Mouse (Mus musculus): Measurements from ENCODE around the gene Ramac.

Gene Ramac

GRCm38 (mm10) chr7:81777667-81778218 is 15.0 kb downstream of the Ramac start:
- in situ Hi-C loops (cut with MboI, MseI): no loop called here

GRCm38 (mm10) chr7:81788536-81788935 is 25.8 kb downstream of the Ramac start:
- in situ Hi-C loops (cut with MboI, MseI): loop anchor here (10.0 kb wide), 1 partner anchor 146 kb away; the partner anchor contains the start of gene Hdgfl3

- in situ Hi-C loops (cut with MboI, MseI): loop anchor here (10.0 kb wide), 1 partner anchor 146 kb away; the partner anchor contains the start of gene Hdgfl3
Measured at GRCm38 (mm10) chr7:81789095-81789757, 26.5 kb downstream of the Ramac start, which contains the start of gene 3110040N11Rik. TSS of gene 3110040N11Rik (minus strand) at chr7:81789478.

- in situ Hi-C loops (cut with MboI, MseI): no loop called here
Measured at GRCm38 (mm10) chr7:81806067-81806466, 43.3 kb downstream of the Ramac start.
